Mouse (Mus musculus) layer of hippocampus, adult 8-10 months (tissue): ENCODE measurements around the gene 4930518I15Rik. TPM values are rescaled to one million over a fixed set of nuclear protein-coding genes. Genes with fewer than 3 reads are reported as not detected.
A peak's percentile ranks its signal among the peaks of the same experiment; 100 is the strongest.
"Not testable (repeated sequence)": the region's sequence is repeated elsewhere in the genome, so short reads cannot be mapped to it uniquely, and the experiment has no call there.

Experiments used
- DNase-seq, 2 experiments: peaks; one replicate each; pipeline ENCODE4 v3.0.0; 2022; ENCODE audit warnings: low spot score in 2 of 2
- total RNA-seq, 4 experiments: library from RNA; stranded (reverse); gene quantifications; 2 replicates each; pipeline ENCODE4 v1.2.4; 2022

4930518I15Rik gene
- total RNA-seq, 4 experiments from 2014 or later, result 2.6 to 4.2 (median 3.9) TPM

DNA sequence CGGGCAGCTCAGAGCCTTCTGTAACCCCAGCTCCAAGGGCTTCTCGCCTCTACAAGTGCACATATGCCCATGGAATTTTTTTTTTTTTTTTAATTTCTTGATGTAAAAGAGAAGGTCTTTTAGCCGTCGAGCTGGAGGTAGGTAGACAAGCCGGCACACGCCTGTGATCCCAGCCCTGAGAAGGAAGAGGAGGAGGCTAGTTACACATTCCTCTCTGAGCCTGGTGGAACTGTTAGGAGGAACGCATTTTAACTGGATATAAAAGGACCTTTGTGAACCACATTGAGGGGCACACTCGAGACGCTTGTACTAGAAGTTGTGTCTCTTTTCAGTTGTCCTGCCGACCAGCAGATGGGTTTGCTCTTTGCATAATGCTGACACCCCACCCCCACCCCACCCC is 13.0 kb downstream of the 4930518I15Rik start:
- no peak for DNase-seq

DNA sequence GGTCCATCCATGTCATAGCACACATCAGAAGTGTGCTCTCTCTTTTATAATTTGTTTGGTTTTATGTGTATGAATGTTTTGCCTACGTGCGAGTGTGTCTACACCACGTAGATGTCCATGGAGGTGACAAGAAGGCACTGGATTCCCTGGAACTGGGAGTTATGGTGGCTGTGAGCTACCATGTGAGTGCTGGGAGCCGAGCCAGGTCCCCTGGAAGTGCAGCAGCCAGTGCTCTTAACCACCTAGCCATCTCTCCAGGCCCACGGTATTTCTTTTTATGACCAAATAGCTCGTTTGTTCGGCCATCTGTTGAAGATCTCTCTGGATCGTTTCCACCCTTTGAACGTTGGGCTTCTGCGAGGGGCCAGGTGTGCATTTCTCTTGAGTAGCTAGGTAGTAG is 14.4 kb downstream of the 4930518I15Rik start:
- no peak for DNase-seq

DNA sequence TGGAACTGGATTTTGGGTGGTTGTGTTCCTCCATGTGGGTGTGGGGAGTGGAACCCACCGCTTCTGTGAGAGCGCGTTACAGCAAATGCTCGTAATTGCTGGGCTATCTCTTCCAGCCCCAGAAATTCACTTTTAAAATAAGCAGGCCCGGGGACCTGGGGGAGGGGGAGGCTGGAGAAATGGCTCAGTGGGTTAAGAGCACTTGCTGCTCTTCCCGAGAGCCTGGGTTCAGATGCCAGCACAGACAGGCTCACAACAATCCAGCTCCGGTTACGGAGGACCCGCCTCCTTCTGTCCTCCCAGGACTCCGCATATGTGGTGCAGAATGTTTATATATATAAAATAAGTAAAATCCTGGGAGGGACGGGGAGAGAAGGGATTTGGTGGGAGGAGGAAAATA is 15.0 kb downstream of the 4930518I15Rik start:
- no peak for DNase-seq

DNA sequence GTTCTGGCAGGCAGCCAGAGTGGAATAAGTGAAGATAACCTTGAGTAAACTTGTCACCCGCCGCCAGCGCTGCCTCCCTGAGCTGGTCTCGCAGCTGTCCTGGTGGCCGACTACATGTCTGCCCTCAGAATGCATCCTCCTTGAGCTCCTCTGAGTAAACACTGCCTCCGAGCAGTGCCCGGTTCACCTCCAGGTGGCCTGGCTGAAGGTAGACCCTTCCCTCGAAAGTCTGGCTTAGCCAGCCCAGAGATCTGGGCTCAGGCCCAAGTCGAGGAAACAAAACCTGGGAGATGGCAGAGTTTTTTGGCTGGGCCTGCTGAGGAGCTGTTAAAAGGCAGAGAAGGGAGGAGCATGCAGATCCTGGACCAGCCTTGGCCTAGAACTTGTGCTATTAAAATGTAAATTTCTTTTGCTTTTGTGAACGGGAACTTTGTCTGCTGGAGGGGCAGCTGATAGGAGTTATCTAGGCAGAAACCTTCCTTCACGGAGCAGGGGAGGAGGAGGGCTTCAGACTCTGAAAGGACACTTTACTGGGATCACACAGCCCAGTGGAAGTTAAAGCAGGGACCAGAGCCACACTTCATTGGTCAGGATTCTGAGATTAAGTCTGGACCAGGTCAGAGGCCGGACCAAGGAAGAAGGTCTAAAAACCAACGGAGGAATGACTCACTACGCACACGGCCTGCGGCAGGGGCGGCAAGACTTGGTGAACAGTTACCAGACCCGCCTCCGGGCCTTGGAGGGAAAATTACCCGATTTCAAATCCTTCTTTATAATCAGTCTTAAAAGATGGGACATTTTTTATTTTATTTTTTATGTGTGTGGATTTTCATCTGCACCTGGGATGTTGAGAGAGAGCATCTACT is 15.7 kb downstream of the 4930518I15Rik start:
- no peak for DNase-seq

DNA sequence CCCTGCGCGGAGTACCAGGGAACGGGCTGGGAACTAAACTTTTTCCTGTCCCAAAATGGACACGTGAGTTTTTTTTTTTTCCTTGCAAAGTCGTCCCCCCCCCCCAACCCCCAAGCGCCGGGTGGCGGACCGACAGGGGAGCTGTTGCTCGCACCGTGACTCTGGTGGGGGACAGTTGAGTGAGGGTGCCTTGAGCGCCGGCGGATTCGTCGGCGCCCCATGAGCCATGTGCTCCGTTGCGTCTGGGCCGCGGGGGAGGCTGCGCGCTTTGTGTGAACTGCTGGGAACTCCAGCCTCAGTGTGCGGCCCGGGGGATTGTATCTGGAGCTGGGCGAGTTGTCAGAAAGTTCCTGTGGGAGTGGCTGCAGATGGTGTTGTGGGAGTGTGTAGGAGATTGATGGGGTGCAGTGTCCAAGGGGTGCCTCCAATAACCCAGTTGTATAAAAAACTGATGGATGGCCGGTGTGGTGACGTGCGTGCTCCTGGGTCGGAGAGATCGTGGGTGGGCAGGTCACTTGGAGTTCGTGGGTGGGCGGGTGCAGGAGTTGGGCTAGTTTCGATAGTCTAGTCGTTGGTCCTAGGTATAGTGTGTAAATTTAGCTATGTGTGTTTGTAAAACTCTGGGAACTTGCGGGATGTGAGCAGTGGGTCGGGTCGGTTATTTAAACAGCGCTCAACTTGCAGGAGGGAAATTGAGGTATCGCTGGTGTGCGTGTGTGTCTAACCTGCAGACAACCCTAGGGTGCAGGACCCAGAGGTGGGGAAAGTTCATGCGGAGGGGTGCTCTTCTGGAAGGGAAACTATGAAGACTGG is 16.5 kb downstream of the 4930518I15Rik start:
- peak; percentile 49 to 64 for DNase-seq

DNA sequence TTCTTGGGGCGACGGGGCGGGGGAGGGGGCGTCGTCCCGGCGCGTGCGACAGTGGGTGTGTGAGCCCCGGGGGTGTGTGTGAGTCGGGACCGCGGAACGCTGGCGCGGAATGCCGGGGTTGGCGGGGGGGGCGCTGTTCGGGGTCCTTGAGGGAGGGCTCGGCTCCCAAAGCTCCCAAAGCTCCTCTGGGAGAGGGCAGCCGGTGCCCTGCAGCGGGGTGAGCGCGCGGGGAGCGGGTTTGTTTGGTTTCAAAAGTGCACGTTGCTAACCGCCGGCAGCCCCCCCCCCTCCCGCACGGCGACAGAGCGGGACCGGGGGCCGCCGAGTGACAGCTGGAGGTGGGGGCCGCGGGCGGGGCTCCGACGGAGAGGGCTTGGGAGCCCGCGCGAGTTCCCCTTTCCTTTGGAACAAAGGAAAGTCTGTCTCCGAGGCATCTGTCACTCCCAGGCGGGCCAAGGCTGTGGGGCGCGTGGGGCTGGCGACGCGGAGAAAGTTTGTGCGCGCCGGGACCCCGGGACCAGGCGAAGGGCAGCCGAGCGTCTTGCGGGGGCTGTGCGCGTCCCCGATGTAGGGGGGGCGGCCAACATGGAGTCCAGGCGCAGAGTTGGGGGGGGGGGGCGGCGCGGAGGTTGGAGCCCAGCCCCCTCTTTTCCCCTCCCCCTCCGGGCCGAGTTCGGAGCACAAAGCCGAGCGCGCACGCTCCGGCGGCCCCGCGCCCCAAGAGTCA is 17.3 kb downstream of the 4930518I15Rik start:
- no peak for DNase-seq

DNA sequence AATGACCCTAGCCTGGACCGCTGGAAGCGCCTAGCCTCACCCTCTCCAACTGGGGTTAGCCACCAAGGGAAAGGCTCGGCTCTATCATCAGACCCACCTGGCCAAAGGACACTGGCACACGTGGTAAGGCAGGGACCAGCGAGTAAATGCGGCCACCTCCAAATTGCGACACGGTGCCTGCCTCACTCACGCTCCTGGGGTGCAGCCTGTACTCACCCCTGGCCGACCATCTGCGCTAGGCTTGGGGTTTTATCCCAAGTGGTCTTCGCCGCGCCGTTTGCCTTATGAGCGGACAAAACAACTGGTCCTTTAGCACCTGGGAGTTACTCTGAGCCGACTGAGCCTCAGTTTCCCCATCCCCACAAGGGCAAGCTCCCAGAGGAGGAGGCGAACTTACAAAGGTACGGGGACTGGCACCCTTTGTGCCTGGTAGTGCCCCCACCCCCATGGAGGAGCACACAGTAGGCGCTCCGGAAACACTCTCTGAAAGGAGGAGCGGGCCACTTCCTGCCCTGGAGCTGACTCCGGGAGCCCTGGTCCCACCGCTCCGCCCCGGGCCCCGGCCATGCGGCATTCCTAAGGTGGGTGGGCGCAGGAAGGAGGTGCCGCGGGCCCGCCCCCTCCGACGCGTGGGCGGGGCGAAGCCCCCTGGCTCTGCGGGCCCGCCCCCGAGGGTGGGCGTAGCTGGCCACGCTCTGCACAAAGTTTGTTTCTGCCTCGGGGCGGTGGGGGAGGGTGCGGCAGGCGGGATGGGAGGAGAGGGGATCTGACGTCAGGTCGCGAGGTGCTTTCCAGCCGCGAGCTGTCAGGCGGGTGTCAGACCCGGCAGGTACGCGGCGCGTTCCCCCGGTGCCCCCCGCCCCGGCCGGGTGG is 18.2 kb downstream of the 4930518I15Rik start, which contains the start of gene Tgif2:
TSS of gene Tgif2 (plus strand) at position 689 of the 873 bp plus-strand sequence.
- no peak for DNase-seq

DNA sequence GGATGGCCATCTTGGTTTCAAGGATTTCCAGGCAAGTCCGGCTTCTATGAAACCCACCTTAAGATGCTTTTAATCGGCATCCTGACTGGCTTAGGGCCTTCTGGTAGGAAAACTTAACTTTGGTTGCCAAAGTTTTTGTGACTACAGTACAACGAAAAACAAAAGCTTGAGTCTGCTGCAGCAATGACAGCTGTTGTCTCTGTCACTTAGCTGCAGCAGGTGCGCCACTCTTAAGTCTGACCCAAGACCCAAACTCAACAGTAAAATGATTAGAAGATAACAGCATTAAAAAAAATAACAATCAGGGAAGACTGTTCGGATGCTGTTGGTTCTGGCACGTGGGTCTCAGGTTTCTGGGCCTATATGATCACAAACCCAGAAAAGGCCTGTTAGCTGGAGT is 18.9 kb downstream of the 4930518I15Rik start:
- DNase-seq, result no peak

DNA sequence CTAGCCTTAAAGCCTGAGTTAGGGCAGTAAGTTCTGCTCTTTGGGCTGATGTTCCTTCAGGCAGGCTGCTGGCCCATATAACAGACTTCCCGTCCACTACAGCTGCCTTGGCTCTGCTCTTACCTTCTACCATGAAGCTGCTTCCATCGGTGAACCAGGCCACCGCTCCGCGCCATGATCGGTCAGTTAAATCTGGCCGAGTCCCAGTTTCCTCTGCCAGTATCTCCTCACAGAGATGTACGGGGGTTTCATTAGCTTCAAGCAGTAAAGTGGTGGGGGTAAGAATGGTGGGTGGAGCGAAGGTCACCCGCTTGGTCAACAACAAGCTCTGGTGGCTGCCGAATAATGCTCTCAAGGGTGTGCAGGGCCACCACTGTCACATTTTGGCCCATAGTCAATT is 23.4 kb downstream of the 4930518I15Rik start:
- DNase-seq, result no peak

DNA sequence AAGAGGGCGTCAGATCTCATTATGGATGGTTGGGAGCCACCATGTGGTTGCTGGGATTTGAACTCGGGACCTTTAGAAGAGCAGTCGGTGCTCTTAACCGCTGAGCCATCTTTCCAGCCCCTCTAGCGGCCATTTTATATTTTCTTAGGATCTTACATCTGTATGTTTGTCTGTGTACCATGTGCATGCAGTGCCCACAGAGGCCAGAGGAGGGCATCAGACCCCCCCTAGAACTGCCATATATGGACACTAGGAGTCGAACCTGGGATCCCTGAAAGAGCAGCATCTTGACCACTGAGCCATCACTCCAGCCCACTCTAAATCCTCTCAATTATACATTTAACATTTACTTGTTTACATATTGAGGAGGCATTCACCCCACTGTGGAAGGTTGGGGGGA is 32.6 kb downstream of the 4930518I15Rik start:
- not testable (repeated sequence) for DNase-seq

DNA sequence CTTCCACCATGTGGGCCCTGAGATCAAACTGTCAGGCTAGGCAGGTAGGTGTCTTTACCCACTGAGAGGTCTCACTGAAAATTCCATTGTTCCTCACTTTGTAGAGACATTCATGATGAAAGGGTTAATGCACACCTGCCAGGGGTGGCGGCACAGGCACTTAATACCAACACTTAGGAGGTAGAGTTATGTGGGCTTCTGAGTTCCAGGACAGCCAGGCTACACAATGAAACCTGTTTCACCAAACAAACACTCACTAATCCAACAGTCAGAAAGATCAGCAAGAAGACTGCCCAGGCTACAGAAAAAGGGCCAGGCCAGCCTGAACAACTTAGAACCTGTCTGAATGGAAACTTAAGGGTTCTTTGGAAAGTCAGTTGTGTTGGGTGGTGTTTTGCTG is 41.6 kb downstream of the 4930518I15Rik start:
- DNase-seq, result no peak

DNA sequence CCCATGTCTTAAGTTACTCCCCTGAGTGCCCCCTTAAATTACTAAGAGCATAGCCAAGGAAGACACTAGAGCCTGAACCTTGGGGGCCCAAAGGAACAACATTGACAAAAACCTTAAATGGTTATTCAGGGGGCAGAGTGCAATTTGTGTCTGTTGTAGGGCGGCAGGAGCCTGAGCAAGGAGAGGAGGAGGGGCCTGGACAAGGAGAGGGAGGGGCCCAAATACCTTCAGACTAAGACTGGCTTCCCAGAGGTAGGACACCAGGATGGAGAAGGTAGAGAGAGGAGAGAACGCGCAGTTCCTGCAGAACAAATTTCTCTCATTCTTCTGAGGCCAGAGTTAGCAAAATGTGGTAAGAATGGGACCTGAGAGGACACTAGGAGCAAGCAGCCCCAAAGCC is 42.3 kb downstream of the 4930518I15Rik start:
- DNase-seq, result no peak

DNA sequence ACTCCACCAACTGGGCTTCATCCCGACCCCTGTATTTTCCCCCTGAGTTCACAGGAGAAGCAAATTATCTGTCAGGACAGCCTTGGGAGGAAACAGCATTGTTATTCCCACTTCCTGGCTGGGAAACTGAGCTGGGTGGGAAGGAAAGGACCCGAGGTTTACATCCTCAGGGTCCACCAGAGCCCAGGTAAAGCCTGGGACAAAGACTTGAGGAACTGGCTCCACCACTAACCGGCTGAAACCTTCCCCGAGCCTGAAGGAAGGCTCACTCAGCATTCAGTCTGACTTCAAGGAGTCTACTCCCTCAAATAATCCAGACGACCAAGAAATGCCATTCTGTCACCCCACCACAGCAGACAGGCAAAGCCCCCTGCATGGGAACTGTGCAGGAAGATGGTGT is 42.9 kb downstream of the 4930518I15Rik start:
- DNase-seq, result no peak

DNA sequence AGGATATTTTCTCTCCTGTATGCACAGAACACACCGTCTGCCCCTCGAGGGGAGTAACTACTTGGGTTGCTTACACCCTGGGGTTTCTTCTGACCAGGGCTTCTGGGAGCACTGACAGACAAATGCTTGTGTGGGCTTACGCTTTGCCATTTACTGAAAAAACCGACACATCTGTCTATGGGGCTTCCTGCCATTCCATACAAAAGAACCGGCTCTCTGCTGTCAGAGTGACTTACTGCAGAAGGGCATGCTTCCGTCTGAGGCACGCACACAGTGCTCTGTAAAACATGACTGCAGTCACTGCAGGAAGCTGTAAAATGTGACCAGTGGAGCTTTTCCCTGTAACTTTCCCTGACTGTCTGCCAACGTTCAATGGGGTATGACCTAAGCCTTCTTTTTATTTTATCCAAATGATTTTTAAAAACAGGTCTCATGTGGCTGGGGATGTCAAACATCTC is 43.4 kb downstream of the 4930518I15Rik start:
- DNase-seq, result no peak

DNA sequence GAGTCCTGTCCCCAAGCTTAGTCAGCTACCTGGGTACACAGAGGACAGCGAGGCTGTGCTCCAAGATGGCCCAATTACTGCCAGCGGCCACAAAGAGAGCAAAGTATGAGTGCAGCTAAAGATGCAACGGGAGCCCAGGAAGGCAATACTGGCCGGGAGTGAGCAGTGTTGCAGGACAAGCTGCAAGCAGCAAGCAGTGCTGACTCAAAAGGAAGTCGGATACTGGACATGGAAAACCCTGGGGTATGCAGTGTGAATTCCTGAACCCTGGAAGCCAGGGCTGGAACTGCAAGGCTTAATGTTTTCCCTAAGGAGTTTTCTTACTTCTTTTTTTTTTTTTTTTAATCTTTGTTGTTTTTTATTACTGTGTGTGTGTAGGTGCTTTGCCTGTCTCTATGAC is 46.2 kb downstream of the 4930518I15Rik start:
- DNase-seq, result no peak

DNA sequence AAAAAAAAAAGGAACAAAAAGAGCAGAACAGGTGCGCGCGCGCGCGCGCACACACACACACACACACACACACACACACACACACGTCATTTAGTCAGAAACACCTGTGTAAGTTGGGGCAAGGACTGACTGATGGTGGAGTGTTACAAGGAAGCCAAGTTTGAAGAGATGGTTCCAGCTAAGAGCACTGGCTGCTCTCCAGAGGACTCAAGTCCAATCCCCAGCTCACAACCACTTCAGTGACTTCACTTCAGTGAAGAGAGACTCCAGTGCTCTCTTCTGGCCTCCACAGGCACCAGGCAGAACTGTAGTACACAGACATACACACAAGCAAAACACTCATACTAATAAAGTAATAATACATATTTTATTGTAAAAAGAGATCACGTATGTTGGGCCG is 47.0 kb downstream of the 4930518I15Rik start:
- no peak for DNase-seq

DNA sequence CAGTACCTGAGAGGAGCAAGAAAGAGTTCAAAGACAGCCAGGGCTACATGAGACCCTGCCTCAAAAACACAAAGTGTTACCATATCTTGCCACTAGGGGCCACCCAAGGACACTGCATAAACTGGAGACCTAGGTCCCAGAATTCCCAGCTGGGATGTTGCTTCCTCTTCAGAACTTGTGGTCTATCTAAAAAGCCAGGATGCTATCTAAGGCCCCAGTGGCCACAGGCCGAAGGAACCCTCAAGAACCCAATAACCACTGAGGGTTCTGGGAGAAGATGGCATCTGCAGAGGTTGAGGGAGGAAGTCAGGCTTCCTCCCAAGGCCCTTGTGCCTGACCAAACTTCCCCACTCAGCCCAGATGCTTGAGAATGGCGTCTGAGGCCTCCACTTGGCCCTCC is 48.2 kb downstream of the 4930518I15Rik start:
- peak; percentile 12 to 70 for DNase-seq

DNA sequence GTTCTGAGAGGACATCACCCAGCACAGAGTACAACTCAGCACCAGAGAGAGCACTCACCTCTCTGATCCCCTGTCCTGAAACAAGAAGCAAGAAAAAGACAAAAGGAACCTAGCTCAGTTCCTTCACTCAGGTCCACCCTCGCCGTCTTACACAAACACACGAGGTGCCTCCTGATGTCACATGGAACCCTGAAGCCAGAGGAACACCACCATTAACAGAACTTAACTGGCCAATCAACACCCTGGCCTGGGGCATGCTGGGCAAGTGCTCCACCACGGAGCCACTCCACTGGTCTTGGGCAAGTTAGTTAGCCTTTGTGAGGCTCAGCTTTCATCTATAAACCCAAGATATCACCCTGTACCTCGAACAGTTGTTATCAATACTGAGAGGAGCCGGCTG is 50.9 kb downstream of the 4930518I15Rik start:
- no peak for DNase-seq
